Comparison of ENCODE assay signal across 30 mouse cellular contexts in genomic region chr16:57454106-57454763, GRCm38 (mm10).
DNase-seq lines count a peak whose midpoint lies in the region; ATAC-seq and TF ChIP-seq lines count a peak whose summit lies in the region.
"Had no signal": no experiment of that assay in that cellular context is flagged by ENCODE, and none has a peak within 500 bp of the region (broad histone marks: within the 10 kb centered on the region; RNA-seq: fewer than 3 reads in every experiment).

No protein-coding gene starts in this region.

- TF ChIP-seq EP300 in stomach, postnatal 0 days (optimal IDR thresholded peaks at IDR 0.05): no peak

- no peaks in the 10 kb centered on the region for H3K27me3 ChIP-seq in embryonic facial prominence, embryonic 11.5 days (ENCODE audit: control insufficient read depth, insufficient read depth, low read length)
- H3K27me3 ChIP-seq in embryonic facial prominence, embryonic 10.5 days (replicated peaks; ENCODE audit: low read depth, poor library complexity, severe bottlenecking): no peaks in the 10 kb centered on the region
- H3K27me3 ChIP-seq in kidney, embryonic 14.5 days (ENCODE audit: control insufficient read depth, insufficient read depth, low read length): no peaks in the 10 kb centered on the region
- no peaks in the 10 kb centered on the region for H3K27me3 ChIP-seq in stomach, embryonic 14.5 days (ENCODE audit: control insufficient read depth, insufficient read depth, low read length)
- H3K27me3 ChIP-seq in stomach, postnatal 0 days (ENCODE audit: control insufficient read depth, insufficient read depth, low read length): no peaks in the 10 kb centered on the region
- no peaks in the 10 kb centered on the region for H3K27me3 ChIP-seq in stomach, embryonic 16.5 days (ENCODE audit: control insufficient read depth, insufficient read depth, low read length)
- H3K27me3 ChIP-seq: forebrain, embryonic 12.5 days; heart, embryonic 13.5 days; hindbrain, embryonic 12.5 days; liver, embryonic 12.5 days; midbrain, embryonic 12.5 days; neural tube, embryonic 12.5 days had no signal

- no peak overlapping the region for H3K4me3 ChIP-seq in embryonic facial prominence, embryonic 11.5 days (ENCODE audit: low read depth, low read length)
- no peak overlapping the region for H3K4me3 ChIP-seq in embryonic facial prominence, embryonic 10.5 days
- no peak overlapping the region for H3K4me3 ChIP-seq in kidney, embryonic 14.5 days (ENCODE audit: low read length)
- no peak overlapping the region for H3K4me3 ChIP-seq in stomach, embryonic 14.5 days (ENCODE audit: low read depth, low read length)
- no peak overlapping the region for H3K4me3 ChIP-seq in stomach, postnatal 0 days (ENCODE audit: low read depth, low read length)
- no peak overlapping the region for H3K4me3 ChIP-seq in stomach, embryonic 16.5 days (replicated peaks; ENCODE audit: low read length)
- H3K4me3 ChIP-seq: forebrain, embryonic 12.5 days; gastrocnemius, adult 2 months; heart, embryonic 13.5 days; hindbrain, embryonic 12.5 days; liver, embryonic 12.5 days; midbrain, embryonic 12.5 days; neural tube, embryonic 12.5 days had no signal

- H3K9me3 ChIP-seq in embryonic facial prominence, embryonic 11.5 days (replicated peaks; ENCODE audit: control insufficient read depth, low read length): no peaks in the 10 kb centered on the region
- H3K9me3 ChIP-seq in embryonic facial prominence, embryonic 10.5 days: no peaks in the 10 kb centered on the region
- no peaks in the 10 kb centered on the region for H3K9me3 ChIP-seq in kidney, embryonic 14.5 days (ENCODE audit: control insufficient read depth, low read length)
- H3K9me3 ChIP-seq in stomach, embryonic 14.5 days (ENCODE audit: control insufficient read depth, low read depth, low read length): no peaks in the 10 kb centered on the region
- H3K9me3 ChIP-seq in stomach, postnatal 0 days (ENCODE audit: control insufficient read depth, low read length): no peaks in the 10 kb centered on the region
- no peaks in the 10 kb centered on the region for H3K9me3 ChIP-seq in stomach, embryonic 16.5 days (replicated peaks; ENCODE audit: control insufficient read depth, low read length)
- H3K9me3 ChIP-seq: forebrain, embryonic 12.5 days; heart, embryonic 13.5 days; hindbrain, embryonic 12.5 days; liver, embryonic 12.5 days; midbrain, embryonic 12.5 days; neural tube, embryonic 12.5 days had no signal

- no peak for TF ChIP-seq CTCF in stomach, postnatal 0 days (IDR thresholded peaks at IDR 0.05; ENCODE audit: low read depth)

- DNase-seq in embryonic facial prominence, embryonic 11.5 days (ENCODE audit: low spot score): no peak
- no peak for DNase-seq in embryonic facial prominence, embryonic 10.5 days (ENCODE audit: low spot score)
- no peak for DNase-seq in kidney, postnatal 10 days
- no peak for DNase-seq in stomach, postnatal 0 days (ENCODE audit: low spot score)
- no peak for DNase-seq in lung, postnatal 36 days
- DNase-seq: adrenal gland, postnatal 14 days; cerebellum, adult 8-10 months; cerebellum, postnatal 36 days; embryo, embryonic 11 days; gastrocnemius, adult 2 months; heart, postnatal 14 days; kidney, postnatal 25 days; layer of hippocampus, adult 9-11 months; lung, adult 2 months; lung, postnatal 14 days; retina, postnatal 1 day; right cerebral cortex, postnatal 25 days; spleen, adult 18-20 months; thymus, adult 18-20 months; thymus, postnatal 36 days had no signal

- H3K4me1 ChIP-seq in embryonic facial prominence, embryonic 11.5 days (ENCODE audit: control insufficient read depth, insufficient read depth, low read length): no peaks in the 10 kb centered on the region
- H3K4me1 ChIP-seq in embryonic facial prominence, embryonic 10.5 days: peaks cover 10% of the 10 kb centered on the region
- no peaks in the 10 kb centered on the region for H3K4me1 ChIP-seq in kidney, embryonic 14.5 days (ENCODE audit: control insufficient read depth, insufficient read depth, low read length)
- peaks cover 11% of the 10 kb centered on the region for H3K4me1 ChIP-seq in stomach, embryonic 14.5 days (ENCODE audit: control insufficient read depth, insufficient read depth, low read length)
- peaks cover 5% of the 10 kb centered on the region; the same call in 1 of the 2 replicates for H3K4me1 ChIP-seq in stomach, postnatal 0 days (replicated peaks; ENCODE audit: control insufficient read depth, insufficient read depth)
- peaks cover 11% of the 10 kb centered on the region for H3K4me1 ChIP-seq in stomach, embryonic 16.5 days (ENCODE audit: control insufficient read depth, insufficient read depth, low read length)
- H3K4me1 ChIP-seq: forebrain, embryonic 12.5 days; hindbrain, embryonic 12.5 days; liver, embryonic 12.5 days; midbrain, embryonic 12.5 days; neural tube, embryonic 12.5 days had no signal

- WGBS in embryonic facial prominence, embryonic 11.5 days: 92% methylated on average over 8 of the region's 8 CpGs
- 89% methylated on average over 8 of the region's 8 CpGs for WGBS in embryonic facial prominence, embryonic 10.5 days
- 81% methylated on average over 8 of the region's 8 CpGs for WGBS in kidney, embryonic 14.5 days
- WGBS in stomach, embryonic 14.5 days: 82% methylated on average over 8 of the region's 8 CpGs
- WGBS in stomach, postnatal 0 days: 67% methylated on average over 8 of the region's 8 CpGs
- WGBS in stomach, embryonic 16.5 days: 75% methylated on average over 8 of the region's 8 CpGs

- H3K4me2 ChIP-seq in embryonic facial prominence, embryonic 11.5 days (ENCODE audit: low read depth, low read length): no peak overlapping the region
- H3K4me2 ChIP-seq in kidney, embryonic 14.5 days (replicated peaks; ENCODE audit: low read depth, low read length): no peak overlapping the region
- H3K4me2 ChIP-seq in stomach, embryonic 14.5 days (replicated peaks; ENCODE audit: low read depth, low read length): no peak overlapping the region
- H3K4me2 ChIP-seq in stomach, postnatal 0 days (replicated peaks; ENCODE audit: low read depth): no peak overlapping the region
- no peak overlapping the region for H3K4me2 ChIP-seq in stomach, embryonic 16.5 days (ENCODE audit: low read depth, low read length)
- H3K4me2 ChIP-seq: forebrain, embryonic 12.5 days; heart, embryonic 13.5 days; hindbrain, embryonic 12.5 days; liver, embryonic 12.5 days; midbrain, embryonic 12.5 days; neural tube, embryonic 12.5 days had no signal

- no peaks in the 10 kb centered on the region for H3K36me3 ChIP-seq in embryonic facial prominence, embryonic 11.5 days (replicated peaks; ENCODE audit: control insufficient read depth, insufficient read depth, low read depth, low read length)
- no peaks in the 10 kb centered on the region for H3K36me3 ChIP-seq in embryonic facial prominence, embryonic 10.5 days (replicated peaks)
- no peaks in the 10 kb centered on the region for H3K36me3 ChIP-seq in kidney, embryonic 14.5 days (ENCODE audit: control insufficient read depth, insufficient read depth, low read length)
- H3K36me3 ChIP-seq in stomach, embryonic 14.5 days (ENCODE audit: control insufficient read depth, insufficient read depth, low read length): no peaks in the 10 kb centered on the region
- no peaks in the 10 kb centered on the region for H3K36me3 ChIP-seq in stomach, postnatal 0 days (ENCODE audit: control insufficient read depth, insufficient read depth, low read length)
- no peaks in the 10 kb centered on the region for H3K36me3 ChIP-seq in stomach, embryonic 16.5 days (ENCODE audit: control insufficient read depth, insufficient read depth, low read length)
- H3K36me3 ChIP-seq: forebrain, embryonic 12.5 days; heart, embryonic 13.5 days; hindbrain, embryonic 12.5 days; liver, embryonic 12.5 days; midbrain, embryonic 12.5 days; neural tube, embryonic 12.5 days had no signal

- H3K27ac ChIP-seq in embryonic facial prominence, embryonic 11.5 days (replicated peaks; ENCODE audit: low read depth, low read length): no peak overlapping the region
- no peak overlapping the region for H3K27ac ChIP-seq in embryonic facial prominence, embryonic 10.5 days (replicated peaks)
- H3K27ac ChIP-seq in kidney, embryonic 14.5 days (ENCODE audit: low read depth, low read length): no peak overlapping the region
- no peak overlapping the region for H3K27ac ChIP-seq in stomach, embryonic 14.5 days (ENCODE audit: low read length)
- H3K27ac ChIP-seq in stomach, postnatal 0 days (replicated peaks): no peak overlapping the region
- H3K27ac ChIP-seq in stomach, embryonic 16.5 days (ENCODE audit: low read length): peak overlapping the region; percentile 29
- H3K27ac ChIP-seq: forebrain, embryonic 12.5 days; gastrocnemius, adult 2 months; hindbrain, embryonic 12.5 days; liver, embryonic 12.5 days; midbrain, embryonic 12.5 days; neural tube, embryonic 12.5 days had no signal

- ATAC-seq in embryonic facial prominence, embryonic 11.5 days (replicated peaks; ENCODE audit: insufficient number of reproducible peaks, low FRiP score, low TSS enrichment, low read depth): peak; percentile 62; the same call in 1 of the 2 replicates
- 0 out of 2 replicates have a peak, but pooled peaks have one; percentile 40 for ATAC-seq in kidney, embryonic 14.5 days (ENCODE audit: low FRiP score, low TSS enrichment)
- peak; percentile 42; the same call in 1 of the 2 replicates for ATAC-seq in stomach, embryonic 14.5 days (ENCODE audit: insufficient number of reproducible peaks, insufficient read depth, low FRiP score, low read depth)
- ATAC-seq in stomach, postnatal 0 days (ENCODE audit: low FRiP score, low TSS enrichment): no peak
- peak; percentile 14; the same call in 1 of the 2 replicates for ATAC-seq in stomach, embryonic 16.5 days (ENCODE audit: insufficient read depth, low FRiP score)
- ATAC-seq: inflammation-experienced regulatory T-cells, adult 6 months; liver, embryonic 12.5 days had no signal

- H3K9ac ChIP-seq in embryonic facial prominence, embryonic 11.5 days (replicated peaks; ENCODE audit: low read length): no peak overlapping the region
- no peak overlapping the region for H3K9ac ChIP-seq in kidney, embryonic 14.5 days (ENCODE audit: low read depth, low read length)
- H3K9ac ChIP-seq in stomach, embryonic 14.5 days (replicated peaks; ENCODE audit: low read depth, low read length): no peak overlapping the region
- no peak overlapping the region for H3K9ac ChIP-seq in stomach, postnatal 0 days (ENCODE audit: low read length)
- no peak overlapping the region for H3K9ac ChIP-seq in stomach, embryonic 16.5 days (ENCODE audit: low read length)
- H3K9ac ChIP-seq: forebrain, embryonic 12.5 days; heart, embryonic 13.5 days; hindbrain, embryonic 12.5 days; liver, embryonic 12.5 days; midbrain, embryonic 12.5 days; neural tube, embryonic 12.5 days had no signal
